Mouse (Mus musculus) hindbrain, embryonic 16.5 days (tissue): ENCODE data around the gene Ccdc9b. TPM values are rescaled to one million over a fixed set of nuclear protein-coding genes. Genes with fewer than 3 reads are reported as not detected.

ENCODE experiments used
- ATAC-seq: fragments of 200-750 bp; cut with Nextera tagmentation; 2 replicates; pipeline ENCODE4 v1.8.0; 2017; ENCODE audit warnings: moderate TSS enrichment, moderate library complexity
- H3K27ac ChIP-seq: fragments of 300-500 bp; sonication (generic); 2 replicates; pipeline ENCODE4 v1.5.1; 2014; ENCODE audit warnings: low read depth, mild to moderate bottlenecking, control low read depth, low read length, moderate library complexity
- H3K27me3 ChIP-seq: fragments of 300-500 bp; sonication (generic); replicated peaks from 2 replicates; pipeline ENCODE4 v1.6.1; 2014; ENCODE audit warnings: low read length; ENCODE audit not compliant: control insufficient read depth, insufficient read depth
- H3K36me3 ChIP-seq: fragments of 300-500 bp; sonication (generic); 2 replicates; pipeline ENCODE4 v1.6.1; 2014; ENCODE audit warnings: mild to moderate bottlenecking, low read length, moderate library complexity, mixed read lengths; ENCODE audit not compliant: control insufficient read depth, insufficient read depth
- H3K4me1 ChIP-seq: fragments of 300-500 bp; sonication (generic); 2 replicates; pipeline ENCODE4 v1.6.1; 2014; ENCODE audit warnings: low read depth, low read length; ENCODE audit not compliant: control insufficient read depth, insufficient read depth
- H3K4me2 ChIP-seq: fragments of 300-500 bp; sonication (generic); 2 replicates; pipeline ENCODE4 v1.6.1; 2014; ENCODE audit warnings: mild to moderate bottlenecking, low read length, control low read depth, moderate library complexity
- H3K4me3 ChIP-seq: fragments of 300-500 bp; sonication (generic); 2 replicates; pipeline ENCODE4 v1.5.1; 2014; ENCODE audit warnings: mild to moderate bottlenecking, low read length, control low read depth, moderate library complexity
- H3K9ac ChIP-seq: fragments of 300-500 bp; sonication (generic); 2 replicates; pipeline ENCODE4 v1.6.1; 2014; ENCODE audit warnings: low read depth, mild to moderate bottlenecking, control low read depth, low read length, moderate library complexity
- H3K9me3 ChIP-seq: fragments of 300-500 bp; sonication (generic); 2 replicates; pipeline ENCODE4 v1.6.1; 2014; ENCODE audit warnings: mild to moderate bottlenecking, low read length, moderate library complexity; ENCODE audit not compliant: control insufficient read depth
- WGBS: fragments of 180-500 bp; shearing (Covaris S2); extraction: QIAGEN DNeasy Blood & Tissue Kit; methylation state at CpG from one replicate; pipeline ENCODE4 v1.1.7; 2014; 5-methylcytosine and 5-hydroxymethylcytosine counted together
- polyA plus RNA-seq: library from polyadenylated mRNA; unstranded; fragments of >200 nt; fragmentation: Nextera tagmentation; extraction: Ambion mirVana; gene quantifications from 2 replicates; pipeline ENCODE4 v1.2.1, GENCODE M21; 2015

Ccdc9b gene
- polyA plus RNA-seq, 1 experiment from 2014 or later, result 1.0 TPM

GRCm38 (mm10) chr2:118745915-118746901, 16.3 kb downstream of the Ccdc9b start:
- peaks cover 36% of the 10 kb centered on the region for H3K4me1 ChIP-seq
- under 1% methylated on average over 69 of the region's 113 CpGs for WGBS

GRCm38 (mm10) chr2:118745232-118745884, 17.1 kb downstream of the Ccdc9b start, which contains the start of gene Inafm2:
Gene Inafm2, plus strand, starts transcription at chr2:118745758.
- peaks cover 34% of the 10 kb centered on the region for H3K4me1 ChIP-seq
- peak within 1 kb of the TSS; percentile 97 for H3K9ac ChIP-seq
- under 1% methylated on average over 51 of the region's 57 CpGs for WGBS
- H3K4me2 ChIP-seq, result peak within 1 kb of the TSS; percentile 78
- peak within 1 kb of the TSS; percentile 90 for H3K4me3 ChIP-seq
- ATAC-seq, result peak; percentile 94
- H3K36me3 ChIP-seq, result no peaks in the 10 kb centered on the region
- H3K27me3 ChIP-seq, result no peaks in the 10 kb centered on the region
- H3K9me3 ChIP-seq, result no peaks in the 10 kb centered on the region
- peak within 1 kb of the TSS; percentile 71 for H3K27ac ChIP-seq

More at GRCm38 (mm10) chr2:118745915-118746901, 16.3 kb downstream of the Ccdc9b start:
- peak overlapping the region; percentile 90 for H3K4me3 ChIP-seq
- peak overlapping the region; percentile 97 for H3K9ac ChIP-seq
- ATAC-seq, result peak; percentile 53
- no peaks in the 10 kb centered on the region for H3K9me3 ChIP-seq
- no peaks in the 10 kb centered on the region for H3K27me3 ChIP-seq
- H3K27ac ChIP-seq, result peak overlapping the region; percentile 71
- H3K4me2 ChIP-seq, result peak overlapping the region; percentile 78
- H3K36me3 ChIP-seq, result no peaks in the 10 kb centered on the region

GRCm38 (mm10) chr2:118744621-118745020, 17.8 kb downstream of the Ccdc9b start:
- Histone ChIP-seq H3K36me3 (no peaks in the 10 kb centered on the region), H3K9me3 (no peaks in the 10 kb centered on the region), H3K4me3 (peak overlapping the region; percentile 90; the same call in 1 of the 2 replicates), H3K27ac (no peak overlapping the region), H3K4me2 (peak overlapping the region; percentile 78), H3K27me3 (no peaks in the 10 kb centered on the region), H3K4me1 (peaks cover 27% of the 10 kb centered on the region), H3K9ac (no peak overlapping the region; the same call in 1 of the 2 replicates)
- WGBS, result 10% methylated on average over 7 of the region's 7 CpGs
- no peak for ATAC-seq

- 22% methylated on average over 8 of the region's 8 CpGs for whole genome bisulfite sequencing
- ATAC-seq, result no peak
- Histone ChIP-seq H3K9me3 (no peaks in the 10 kb centered on the region), H3K36me3 (no peaks in the 10 kb centered on the region), H3K27me3 (no peaks in the 10 kb centered on the region), H3K4me1 (peaks cover 23% of the 10 kb centered on the region), H3K4me2 (no peak overlapping the region), H3K9ac (no peak overlapping the region), H3K27ac (no peak overlapping the region), H3K4me3 (no peak overlapping the region)
Measured at GRCm38 (mm10) chr2:118743261-118743943, 19.1 kb downstream of the Ccdc9b start.

DNA sequence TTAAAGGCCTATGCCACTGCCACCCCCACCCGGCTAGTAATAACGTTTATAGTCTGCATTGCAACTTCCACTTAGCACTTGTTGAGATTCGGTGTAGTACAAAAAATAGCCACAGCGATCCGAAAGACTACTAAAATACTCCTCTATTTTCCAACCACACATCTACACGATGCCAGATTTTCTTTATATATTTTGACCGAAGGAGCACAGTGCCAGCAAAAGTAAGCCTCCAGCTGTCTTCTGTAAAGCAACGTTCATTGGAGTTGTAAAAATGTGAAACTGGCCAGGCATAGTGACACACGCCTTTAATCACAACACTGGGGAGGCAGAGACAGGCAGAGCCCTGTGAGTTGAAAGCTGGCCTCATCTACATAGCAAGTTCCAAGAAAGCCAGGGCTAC, 21.3 kb downstream of the Ccdc9b start:
- WGBS, result 73% methylated on average over 9 of the region's 9 CpGs
- ATAC-seq, result no peak

GRCm38 (mm10) chr2:118740341-118740740, 22.1 kb downstream of the Ccdc9b start:
- H3K4me1 ChIP-seq, result peaks cover 6% of the 10 kb centered on the region
- WGBS, result 70% methylated on average over 3 of the region's 3 CpGs
- no peaks in the 10 kb centered on the region for H3K36me3 ChIP-seq
- ATAC-seq, result no peak
- H3K27ac ChIP-seq, result no peak overlapping the region
- no peaks in the 10 kb centered on the region for H3K9me3 ChIP-seq
- no peak overlapping the region for H3K4me2 ChIP-seq
- H3K4me3 ChIP-seq, result no peak overlapping the region
- H3K9ac ChIP-seq, result no peak overlapping the region
- H3K27me3 ChIP-seq, result no peaks in the 10 kb centered on the region

More for the DNA sequence above, 21.3 kb downstream of the Ccdc9b start:
- Histone ChIP-seq H3K4me1 (peaks cover 6% of the 10 kb centered on the region), H3K9ac (no peak overlapping the region), H3K36me3 (no peaks in the 10 kb centered on the region), H3K4me2 (no peak overlapping the region), H3K27me3 (no peaks in the 10 kb centered on the region), H3K4me3 (no peak overlapping the region), H3K27ac (no peak overlapping the region), H3K9me3 (no peaks in the 10 kb centered on the region)

DNA sequence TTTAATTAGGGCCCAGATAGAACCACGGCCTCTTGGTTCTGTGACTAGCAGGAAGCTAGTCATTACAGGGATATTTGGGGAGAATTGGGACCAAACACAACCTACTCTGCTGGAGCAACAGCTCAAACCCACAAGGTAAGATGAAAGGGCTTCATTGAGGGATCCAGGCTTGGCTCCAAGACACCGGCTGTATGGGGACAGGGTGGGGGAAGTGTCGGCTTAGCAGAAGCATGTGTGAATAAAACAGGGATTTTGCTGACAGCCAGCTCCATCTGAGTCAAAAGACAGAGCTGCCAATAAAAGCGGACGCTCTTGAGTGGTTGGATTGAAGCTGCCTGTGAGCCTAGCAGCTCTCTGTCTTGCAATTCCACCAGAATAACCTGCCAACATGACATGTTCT, 29.1 kb downstream of the Ccdc9b start:
- 65% methylated on average over 5 of the region's 5 CpGs for WGBS
- Histone ChIP-seq H3K36me3 (no peaks in the 10 kb centered on the region), H3K27me3 (no peaks in the 10 kb centered on the region; the same call in 1 of the 2 replicates), H3K9ac (no peak overlapping the region), H3K4me2 (no peak overlapping the region), H3K27ac (no peak overlapping the region), H3K4me1 (no peaks in the 10 kb centered on the region), H3K4me3 (no peak overlapping the region), H3K9me3 (no peaks in the 10 kb centered on the region)
- no peak for ATAC-seq

- Histone ChIP-seq H3K27me3 (peaks cover 3% of the 10 kb centered on the region; the same call in 1 of the 2 replicates), H3K4me3 (no peak overlapping the region), H3K4me1 (no peaks in the 10 kb centered on the region), H3K9me3 (no peaks in the 10 kb centered on the region), H3K36me3 (no peaks in the 10 kb centered on the region), H3K9ac (no peak overlapping the region), H3K4me2 (no peak overlapping the region), H3K27ac (no peak overlapping the region)
- no peak for ATAC-seq
- 77% methylated on average over 5 of the region's 5 CpGs for WGBS
Measured at GRCm38 (mm10) chr2:118731981-118732380, 30.5 kb downstream of the Ccdc9b start.
